Mouse (Mus musculus) heart, postnatal 0 days (tissue): Measurements from ENCODE around the gene Gfod1.

Experiments
- CTCF ChIP-seq: IDR thresholded peaks from 2 replicates; pipeline ENCODE4 v1.5.1; 2016; ENCODE audit warnings: antibody characterized with exemption, control low read depth, low read depth
- EP300 ChIP-seq: IDR thresholded peaks from 2 replicates; pipeline ENCODE4 v1.6.1; 2016; ENCODE audit warnings: antibody characterized with exemption, low read depth

DNA sequence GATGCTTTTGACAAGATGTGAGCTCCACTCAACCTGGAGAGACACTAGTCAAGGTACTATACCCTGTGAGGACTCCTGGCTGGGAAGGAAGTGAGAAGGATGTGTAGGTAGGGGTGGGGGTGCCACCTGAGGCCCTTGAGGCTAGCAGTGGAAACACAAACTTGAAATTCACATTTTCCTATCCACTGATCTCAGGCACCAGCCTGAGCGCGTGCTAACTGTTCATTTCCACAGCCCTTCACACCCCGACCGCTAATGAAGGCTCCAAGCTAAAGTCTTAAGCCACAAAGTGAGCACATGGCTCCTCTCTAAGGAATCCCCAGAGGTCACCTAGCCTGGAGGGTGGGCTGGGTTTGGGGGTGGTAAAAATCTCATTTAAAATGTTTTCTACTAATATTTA is 57.1 kb downstream of the Gfod1 start:
- TF ChIP-seq CTCF = no peak
- TF ChIP-seq EP300 = no peak
